Mouse (Mus musculus): Measurements from ENCODE around the gene Usp28.
"Not testable (repeated sequence)": the region's sequence is repeated elsewhere in the genome, so short reads cannot be mapped to it uniquely, and the experiment has no call there.

The Usp28 gene

GRCm38 (mm10) chr9:48984845-48985707 lies at the start of gene Usp28:
Gene Usp28 (plus strand): TSS chr9:48985375.
- peak; percentile 100 for DNase-seq (ENCODE audit: extremely low spot score)

GRCm38 (mm10) chr9:48942349-48942748 lies 42.8 kb upstream of the Usp28 start:
- no peak for DNase-seq (ENCODE audit: extremely low spot score)

GRCm38 (mm10) chr9:48947565-48947964 lies 37.6 kb upstream of the Usp28 start:
- DNase-seq (ENCODE audit: extremely low spot score), result no peak

GRCm38 (mm10) chr9:48961314-48961713 lies 23.9 kb upstream of the Usp28 start:
- no peak for DNase-seq (ENCODE audit: extremely low spot score)

GRCm38 (mm10) chr9:48962131-48962530 lies 23.0 kb upstream of the Usp28 start:
- DNase-seq (ENCODE audit: extremely low spot score), result no peak

- DNase-seq (ENCODE audit: extremely low spot score), result no peak
Observed at GRCm38 (mm10) chr9:48964587-48965040, 20.6 kb upstream of the Usp28 start, which contains the start of gene Htr3b. Gene Htr3b (minus strand): TSS chr9:48964990.

GRCm38 (mm10) chr9:48972494-48972893 lies 12.7 kb upstream of the Usp28 start:
- DNase-seq (ENCODE audit: extremely low spot score), result peak; percentile 44

- DNase-seq (ENCODE audit: extremely low spot score), result no peak
Observed at GRCm38 (mm10) chr9:48976661-48977355, 8.4 kb upstream of the Usp28 start.

GRCm38 (mm10) chr9:48980371-48980770 lies 4.8 kb upstream of the Usp28 start:
- no peak for DNase-seq (ENCODE audit: extremely low spot score)

- no peak for DNase-seq (ENCODE audit: extremely low spot score)
Observed at GRCm38 (mm10) chr9:48980781-48981180, 4.4 kb upstream of the Usp28 start.

GRCm38 (mm10) chr9:48981827-48982226 lies 3.3 kb upstream of the Usp28 start:
- DNase-seq (ENCODE audit: extremely low spot score), result no peak

- not testable (repeated sequence) for DNase-seq (ENCODE audit: extremely low spot score)
Observed at GRCm38 (mm10) chr9:48983801-48984200, 1.4 kb upstream of the Usp28 start.

GRCm38 (mm10) chr9:48984320-48984844 lies 793 bp upstream of the Usp28 start:
- DNase-seq (ENCODE audit: extremely low spot score), result no peak

GRCm38 (mm10) chr9:48985708-48986088 lies 523 bp downstream of the Usp28 start:
- no peak for DNase-seq (ENCODE audit: extremely low spot score)

- peak; percentile 19 for DNase-seq (ENCODE audit: extremely low spot score)
Observed at GRCm38 (mm10) chr9:48986616-48987141, 1.5 kb downstream of the Usp28 start.

GRCm38 (mm10) chr9:48987201-48988101 lies 2.3 kb downstream of the Usp28 start:
- peak; percentile 52 for DNase-seq (ENCODE audit: extremely low spot score)

GRCm38 (mm10) chr9:48991671-48992070 lies 6.5 kb downstream of the Usp28 start:
- no peak for DNase-seq (ENCODE audit: extremely low spot score)

- no peak for DNase-seq (ENCODE audit: extremely low spot score)
Observed at GRCm38 (mm10) chr9:48994779-48995178, 9.6 kb downstream of the Usp28 start.

GRCm38 (mm10) chr9:48995735-48996134 lies 10.6 kb downstream of the Usp28 start:
- DNase-seq (ENCODE audit: extremely low spot score), result no peak

GRCm38 (mm10) chr9:48999256-48999655 lies 14.1 kb downstream of the Usp28 start:
- DNase-seq (ENCODE audit: extremely low spot score), result no peak

GRCm38 (mm10) chr9:49015824-49016223 lies 30.6 kb downstream of the Usp28 start:
- DNase-seq (ENCODE audit: extremely low spot score), result no peak

All from embryo, embryonic 9.5 days (tissue).